Mouse (Mus musculus) forebrain, embryonic 14.5 days (tissue): ENCODE measurements at regions not wholly inside any gene's neighbourhood (a gene's known extent, or its start where the extent isn't known, plus 50 kb on each side); places are given as distances from the start of the nearest gene placed in this dataset.

Experiments used
- ATAC-seq: fragments of 200-750 bp; cut with Nextera tagmentation; 2 replicates; pipeline ENCODE4 v1.8.0; 2017; ENCODE audit warnings: mild to moderate bottlenecking, moderate library complexity
- DNase-seq: peaks from one replicate; pipeline ENCODE4 v3.0.0-alpha.2; 2015; ENCODE audit warnings: low spot score
- H3K27ac ChIP-seq: fragments of 300-500 bp; sonication (generic); 2 replicates; pipeline ENCODE4 v1.5.1; 2014; ENCODE audit warnings: low read depth, mild to moderate bottlenecking, control low read depth, low read length, moderate library complexity
- H3K27me3 ChIP-seq: fragments of 300-500 bp; sonication (generic); replicated peaks from 2 replicates; pipeline ENCODE4 v1.6.1; 2014; ENCODE audit warnings: low read length, control low read depth, mixed read lengths; ENCODE audit not compliant: control insufficient read depth, insufficient read depth
- H3K36me3 ChIP-seq: fragments of 300-500 bp; sonication (generic); 2 replicates; pipeline ENCODE4 v1.6.1; 2014; ENCODE audit warnings: low read length, control low read depth; ENCODE audit not compliant: control insufficient read depth, insufficient read depth
- H3K4me1 ChIP-seq: fragments of 300-500 bp; sonication (generic); 2 replicates; pipeline ENCODE4 v1.6.1; 2014; ENCODE audit warnings: antibody characterized with exemption, low read length, control low read depth; ENCODE audit not compliant: control insufficient read depth, insufficient read depth
- H3K4me2 ChIP-seq: fragments of 300-500 bp; sonication (generic); 2 replicates; pipeline ENCODE4 v1.6.1; 2014; ENCODE audit warnings: mild to moderate bottlenecking, control low read depth, low read length
- H3K4me3 ChIP-seq: fragments of 300-500 bp; sonication (generic); 2 replicates; pipeline ENCODE4 v1.5.1; 2014; ENCODE audit warnings: low read depth, low read length, control low read depth
- H3K9ac ChIP-seq: fragments of 300-500 bp; sonication (generic); 2 replicates; pipeline ENCODE4 v1.6.1; 2014; ENCODE audit warnings: mild to moderate bottlenecking, low read length, control low read depth, moderate library complexity
- H3K9me3 ChIP-seq: fragments of 300-500 bp; sonication (generic); replicated peaks from 2 replicates; pipeline ENCODE4 v1.6.1; 2016; ENCODE audit warnings: low read length, control low read depth, mixed read lengths; ENCODE audit not compliant: control insufficient read depth
- WGBS: fragments of 180-500 bp; shearing (Covaris S2); extraction: QIAGEN DNeasy Blood & Tissue Kit; methylation state at CpG from one replicate; pipeline ENCODE4 v1.1.7; 2014; 5-methylcytosine and 5-hydroxymethylcytosine counted together

- no peaks in the 10 kb centered on the region for H3K27me3 ChIP-seq
- H3K4me1 ChIP-seq, result no peaks in the 10 kb centered on the region
- H3K9ac ChIP-seq, result no peak overlapping the region
- ATAC-seq (0 out of 2 replicates have a peak, but pooled peaks have one; percentile 18), DNase-seq (peak; percentile 16)
- no peak overlapping the region for H3K4me3 ChIP-seq
- no peaks in the 10 kb centered on the region for H3K9me3 ChIP-seq
- no peak overlapping the region for H3K27ac ChIP-seq
- H3K4me2 ChIP-seq, result no peak overlapping the region
- H3K36me3 ChIP-seq, result no peaks in the 10 kb centered on the region
Measured at GRCm38 (mm10) chr2:45389902-45390492, 272.8 kb upstream of the Zeb2 start.

GRCm38 (mm10) chr2:45371268-45371667 lies 254.1 kb upstream of the Zeb2 start:
- Histone ChIP-seq H3K4me3 (no peak overlapping the region), H3K4me1 (peaks cover 4% of the 10 kb centered on the region; the same call in 1 of the 2 replicates), H3K36me3 (no peaks in the 10 kb centered on the region), H3K27ac (no peak overlapping the region), H3K27me3 (no peaks in the 10 kb centered on the region), H3K9me3 (no peaks in the 10 kb centered on the region), H3K4me2 (no peak overlapping the region), H3K9ac (no peak overlapping the region)
- DNase-seq, result no peak
- WGBS, result 79% methylated on average over 4 of the region's 4 CpGs
- no peak for ATAC-seq

GRCm38 (mm10) chr2:45370615-45370968 lies 253.4 kb upstream of the Zeb2 start:
- ATAC-seq, result no peak
- no peaks in the 10 kb centered on the region for H3K9me3 ChIP-seq
- 82% methylated on average over 1 of the region's 1 CpGs for WGBS

GRCm38 (mm10) chr2:45369914-45370614 lies 252.9 kb upstream of the Zeb2 start:
- Histone ChIP-seq H3K4me1 (peaks cover 4% of the 10 kb centered on the region; the same call in 1 of the 2 replicates), H3K9ac (no peak overlapping the region), H3K27me3 (no peaks in the 10 kb centered on the region), H3K9me3 (no peaks in the 10 kb centered on the region), H3K4me2 (no peak overlapping the region), H3K36me3 (no peaks in the 10 kb centered on the region), H3K4me3 (no peak overlapping the region), H3K27ac (no peak overlapping the region)
- ATAC-seq (peak; percentile 23; the same call in 1 of the 2 replicates), DNase-seq (no peak)
- WGBS, result 73% methylated on average over 5 of the region's 5 CpGs

More at GRCm38 (mm10) chr2:45370615-45370968, 253.4 kb upstream of the Zeb2 start:
- Histone ChIP-seq H3K27me3 (no peaks in the 10 kb centered on the region), H3K4me1 (peaks cover 4% of the 10 kb centered on the region; the same call in 1 of the 2 replicates), H3K27ac (no peak overlapping the region), H3K4me3 (no peak overlapping the region), H3K4me2 (no peak overlapping the region), H3K9ac (no peak overlapping the region), H3K36me3 (no peaks in the 10 kb centered on the region)
- no peak for DNase-seq

GRCm38 (mm10) chr2:45369432-45369831 lies 252.2 kb upstream of the Zeb2 start:
- H3K27ac ChIP-seq, result no peak overlapping the region
- H3K27me3 ChIP-seq, result no peaks in the 10 kb centered on the region
- ATAC-seq, result peak; percentile 50; the same call in 1 of the 2 replicates
- no peaks in the 10 kb centered on the region for H3K9me3 ChIP-seq
- peaks cover 4% of the 10 kb centered on the region; the same call in 1 of the 2 replicates for H3K4me1 ChIP-seq
- no peak overlapping the region for H3K4me3 ChIP-seq
- 32% methylated on average over 4 of the region's 4 CpGs for WGBS
- H3K36me3 ChIP-seq, result no peaks in the 10 kb centered on the region
- no peak overlapping the region for H3K9ac ChIP-seq
- H3K4me2 ChIP-seq, result no peak overlapping the region
- peak; percentile 51 for DNase-seq

- Histone ChIP-seq H3K27me3 (no peaks in the 10 kb centered on the region), H3K27ac (no peak overlapping the region), H3K9me3 (no peaks in the 10 kb centered on the region), H3K4me1 (peaks cover 4% of the 10 kb centered on the region; the same call in 1 of the 2 replicates), H3K4me3 (no peak overlapping the region), H3K4me2 (no peak overlapping the region), H3K36me3 (no peaks in the 10 kb centered on the region), H3K9ac (no peak overlapping the region)
- WGBS, result 76% methylated on average over 10 of the region's 10 CpGs
- ATAC-seq, result no peak
- peak; percentile 47 for DNase-seq
Measured at GRCm38 (mm10) chr2:45367436-45368193, 250.4 kb upstream of the Zeb2 start.

GRCm38 (mm10) chr2:45357266-45357665 lies 240.1 kb upstream of the Zeb2 start:
- ATAC-seq (peak; percentile 21; the same call in 1 of the 2 replicates), DNase-seq (peak; percentile 56)
- peaks cover 12% of the 10 kb centered on the region; the same call in 1 of the 2 replicates for H3K4me1 ChIP-seq
- no peak overlapping the region for H3K9ac ChIP-seq
- H3K9me3 ChIP-seq, result no peaks in the 10 kb centered on the region
- 11% methylated on average over 7 of the region's 7 CpGs for WGBS
- no peaks in the 10 kb centered on the region for H3K27me3 ChIP-seq
- no peak overlapping the region for H3K4me3 ChIP-seq
- H3K27ac ChIP-seq, result no peak overlapping the region
- no peaks in the 10 kb centered on the region for H3K36me3 ChIP-seq
- peak overlapping the region; percentile 16 for H3K4me2 ChIP-seq

- 9% methylated on average over 8 of the region's 8 CpGs for WGBS
Measured at GRCm38 (mm10) chr2:45356558-45357170, 239.5 kb upstream of the Zeb2 start.

More at GRCm38 (mm10) chr2:45356558-45357170, 239.5 kb upstream of the Zeb2 start:
- Histone ChIP-seq H3K9me3 (no peaks in the 10 kb centered on the region), H3K4me1 (peaks cover 12% of the 10 kb centered on the region; the same call in 1 of the 2 replicates), H3K27me3 (no peaks in the 10 kb centered on the region), H3K4me2 (peak overlapping the region; percentile 16), H3K27ac (no peak overlapping the region), H3K9ac (no peak overlapping the region), H3K4me3 (no peak overlapping the region), H3K36me3 (no peaks in the 10 kb centered on the region)
- peak; percentile 86 for ATAC-seq
- DNase-seq, result peak; percentile 89
